Mouse (Mus musculus): ENCODE data around the gene Dok3.

DNA sequence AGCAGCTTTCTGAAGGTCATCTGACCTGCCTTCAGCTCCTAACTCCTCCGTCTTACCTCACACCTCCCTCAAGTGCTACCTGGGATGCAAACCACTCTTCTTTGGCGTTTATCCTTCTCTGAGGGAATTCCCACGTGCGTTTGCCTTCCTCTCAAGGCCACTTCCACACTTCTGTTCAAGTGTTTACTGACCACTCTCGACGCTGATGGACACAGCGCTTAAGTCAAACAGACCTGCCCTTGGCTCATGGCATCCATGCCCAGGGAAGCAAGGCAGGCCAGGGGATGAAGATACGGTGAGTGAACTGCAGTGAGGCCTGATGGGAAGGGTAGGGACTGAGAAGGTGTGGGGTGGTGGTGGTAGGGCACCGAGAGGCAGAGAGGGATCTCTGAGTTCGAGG lies 28.5 kb downstream of the Dok3 start:
- TF ChIP-seq GATA1 (IDR thresholded peaks at IDR 0.05; ENCODE audit: borderline replicate concordance, low read length) = no peak
- no peak for TF ChIP-seq FLI1 (IDR thresholded peaks at IDR 0.05; ENCODE audit: low read length)

All from megakaryocyte, embryonic 14.5 days (primary cell).